Mouse (Mus musculus) neural tube, embryonic 12.5 days (tissue): ENCODE data around the gene Pih1d2. TPM values are rescaled to one million over a fixed set of nuclear protein-coding genes. Genes with fewer than 3 reads are reported as not detected.

Experiments
- ATAC-seq: fragments of 200-750 bp; cut with Nextera tagmentation; 2 replicates; pipeline ENCODE4 v1.8.0; 2017; ENCODE audit warnings: low read depth, mild to moderate bottlenecking, moderate TSS enrichment, moderate library complexity; ENCODE audit not compliant: low FRiP score
- H3K27ac ChIP-seq: fragments of 300-500 bp; sonication (generic); 2 replicates; pipeline ENCODE4 v1.5.1; 2016
- H3K27me3 ChIP-seq: fragments of 300-500 bp; sonication (generic); replicated peaks from 2 replicates; pipeline ENCODE4 v1.6.1; 2016; ENCODE audit warnings: mild to moderate bottlenecking
- H3K36me3 ChIP-seq: fragments of 300-500 bp; sonication (generic); 2 replicates; pipeline ENCODE4 v1.6.1; 2016; ENCODE audit warnings: mild to moderate bottlenecking
- H3K4me1 ChIP-seq: fragments of 300-500 bp; sonication (generic); 2 replicates; pipeline ENCODE4 v1.6.1; 2016
- H3K4me2 ChIP-seq: fragments of 300-500 bp; sonication (generic); replicated peaks from 2 replicates; pipeline ENCODE4 v1.6.1; 2016; ENCODE audit warnings: mild to moderate bottlenecking
- H3K4me3 ChIP-seq: fragments of 300-500 bp; sonication (generic); 2 replicates; pipeline ENCODE4 v1.5.1; 2016
- H3K9ac ChIP-seq: fragments of 300-500 bp; sonication (generic); 2 replicates; pipeline ENCODE4 v1.6.1; 2016; ENCODE audit warnings: mild to moderate bottlenecking
- H3K9me3 ChIP-seq: fragments of 300-500 bp; sonication (generic); 2 replicates; pipeline ENCODE4 v1.6.1; 2016; ENCODE audit warnings: mild to moderate bottlenecking
- WGBS: fragments of 180-500 bp; shearing (Covaris S2); methylation state at CpG from one replicate; pipeline ENCODE4 v1.1.7; 2016; 5-methylcytosine and 5-hydroxymethylcytosine counted together
- polyA plus RNA-seq: library from polyadenylated mRNA; unstranded; fragments of >200 nt; fragmentation: Nextera tagmentation; extraction: Ambion mirVana; gene quantifications from 2 replicates; pipeline ENCODE4 v1.2.1, GENCODE M21; 2016

Gene Pih1d2
- polyA plus RNA-seq, 1 experiment from 2014 or later: 8.5 TPM

DNA sequence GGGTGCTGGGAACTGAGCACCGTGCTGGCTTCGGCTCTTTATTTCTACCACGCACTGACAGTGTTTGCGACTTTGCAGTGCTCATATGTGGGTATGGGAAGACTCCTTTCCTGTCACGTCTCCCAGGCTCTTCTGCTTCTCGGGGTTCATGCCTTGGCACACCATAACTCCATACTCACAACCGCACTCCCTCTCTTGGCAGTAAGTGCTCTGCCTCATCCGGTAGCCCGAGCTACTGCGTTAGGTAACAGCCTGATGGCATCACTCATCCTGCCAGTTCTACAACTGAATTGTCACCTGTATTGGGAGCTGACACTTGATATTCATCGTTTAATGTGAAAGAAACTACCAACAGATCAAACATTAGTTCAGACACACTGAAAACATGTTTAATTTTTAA lies 17.1 kb downstream of the Pih1d2 start:
- H3K4me1 ChIP-seq: no peaks in the 10 kb centered on the region
- no peak overlapping the region for H3K4me2 ChIP-seq
- ATAC-seq: no peak
- H3K27ac ChIP-seq: no peak overlapping the region
- WGBS: 94% methylated on average over 11 of the region's 11 CpGs
- no peaks in the 10 kb centered on the region for H3K27me3 ChIP-seq
- H3K9ac ChIP-seq: no peak overlapping the region
- no peaks in the 10 kb centered on the region for H3K9me3 ChIP-seq
- H3K36me3 ChIP-seq: peaks cover 45% of the 10 kb centered on the region
- H3K4me3 ChIP-seq: no peak overlapping the region

DNA sequence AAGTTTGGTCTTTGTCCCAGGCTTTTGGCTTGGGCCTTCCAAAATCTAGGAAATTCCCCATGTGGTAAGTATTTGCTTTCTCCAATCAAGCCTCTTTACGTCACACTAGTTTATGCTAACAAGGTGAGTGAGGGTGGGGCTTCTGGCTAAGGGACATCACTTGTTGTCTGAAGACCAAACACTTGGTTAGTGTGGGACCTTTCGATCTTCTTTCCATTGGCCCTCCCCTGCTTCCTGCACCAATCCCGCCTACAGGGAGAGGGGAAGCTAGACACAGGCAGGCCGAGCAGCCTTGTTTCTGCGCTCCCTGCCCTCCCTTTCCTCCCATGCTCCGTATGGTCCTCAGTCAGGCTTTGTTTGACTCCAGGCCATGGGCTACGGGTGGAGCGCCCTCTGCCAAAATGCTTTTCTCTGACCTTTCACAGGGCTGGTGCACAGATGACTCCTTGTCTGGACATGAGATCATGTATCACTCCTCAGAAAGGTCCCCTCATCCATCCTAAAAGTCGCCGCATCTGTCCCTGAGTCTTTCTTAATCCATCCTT lies 29.8 kb downstream of the Pih1d2 start:
- no peak overlapping the region for H3K27ac ChIP-seq
- peaks cover 87% of the 10 kb centered on the region for H3K36me3 ChIP-seq
- H3K9ac ChIP-seq: no peak overlapping the region
- H3K4me2 ChIP-seq: no peak overlapping the region
- WGBS: 81% methylated on average over 10 of the region's 10 CpGs
- H3K4me3 ChIP-seq: no peak overlapping the region
- H3K9me3 ChIP-seq: no peaks in the 10 kb centered on the region
- no peaks in the 10 kb centered on the region for H3K27me3 ChIP-seq
- ATAC-seq: no peak
- no peaks in the 10 kb centered on the region for H3K4me1 ChIP-seq

DNA sequence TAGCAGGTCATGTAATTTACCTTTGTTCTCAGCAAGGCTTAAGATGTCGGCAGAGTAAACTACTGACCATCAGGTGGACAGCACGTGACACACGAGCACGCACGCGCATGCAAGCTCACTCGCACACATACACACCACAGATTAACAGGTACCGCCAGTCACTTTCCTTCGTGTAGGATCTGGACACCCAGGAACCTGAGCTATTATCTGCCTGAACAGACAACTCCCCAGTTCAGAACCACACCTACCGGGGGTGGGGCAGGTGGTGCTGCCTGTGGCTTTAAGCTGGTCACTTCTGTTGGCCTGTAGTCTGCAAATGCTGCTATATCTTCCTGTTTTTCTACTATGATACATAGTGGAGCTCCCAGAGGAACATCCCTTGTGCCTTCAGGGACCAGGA lies 33.4 kb downstream of the Pih1d2 start:
- H3K36me3 ChIP-seq: peaks cover 89% of the 10 kb centered on the region
- H3K27me3 ChIP-seq: no peaks in the 10 kb centered on the region
- H3K9me3 ChIP-seq: no peaks in the 10 kb centered on the region
- WGBS: 95% methylated on average over 10 of the region's 10 CpGs
- H3K4me2 ChIP-seq: no peak overlapping the region
- no peak overlapping the region for H3K27ac ChIP-seq
- H3K4me1 ChIP-seq: no peaks in the 10 kb centered on the region
- H3K4me3 ChIP-seq: no peak overlapping the region
- no peak for ATAC-seq
- H3K9ac ChIP-seq: no peak overlapping the region

DNA sequence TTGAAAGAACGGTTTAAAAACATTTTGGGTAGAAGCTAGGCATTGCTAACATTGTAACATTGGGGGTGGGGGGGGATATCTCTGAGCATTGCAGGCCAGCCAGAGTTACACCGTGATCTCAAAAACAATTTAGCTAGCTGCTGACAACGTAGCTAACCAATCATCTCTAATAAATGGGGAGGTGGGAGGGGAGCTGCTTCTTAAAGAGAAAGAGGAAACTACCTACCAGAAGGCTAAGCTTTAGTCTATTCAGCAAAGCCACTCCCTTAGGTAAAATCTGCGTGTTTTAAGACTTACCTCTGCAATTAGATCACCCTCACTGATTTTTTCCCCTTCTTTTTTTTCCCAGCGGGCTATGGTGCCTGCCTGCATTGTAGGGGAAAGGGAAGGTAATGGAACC lies 41.3 kb downstream of the Pih1d2 start:
- peaks cover 30% of the 10 kb centered on the region for H3K36me3 ChIP-seq
- H3K4me1 ChIP-seq: peaks cover 8% of the 10 kb centered on the region
- H3K4me2 ChIP-seq: peak overlapping the region; percentile 68
- H3K27me3 ChIP-seq: no peaks in the 10 kb centered on the region
- 32% methylated on average over 5 of the region's 5 CpGs for WGBS
- peak overlapping the region; percentile 92 for H3K4me3 ChIP-seq
- no peak overlapping the region for H3K27ac ChIP-seq
- H3K9ac ChIP-seq: peak overlapping the region; percentile 90
- no peaks in the 10 kb centered on the region for H3K9me3 ChIP-seq
- no peak for ATAC-seq

DNA sequence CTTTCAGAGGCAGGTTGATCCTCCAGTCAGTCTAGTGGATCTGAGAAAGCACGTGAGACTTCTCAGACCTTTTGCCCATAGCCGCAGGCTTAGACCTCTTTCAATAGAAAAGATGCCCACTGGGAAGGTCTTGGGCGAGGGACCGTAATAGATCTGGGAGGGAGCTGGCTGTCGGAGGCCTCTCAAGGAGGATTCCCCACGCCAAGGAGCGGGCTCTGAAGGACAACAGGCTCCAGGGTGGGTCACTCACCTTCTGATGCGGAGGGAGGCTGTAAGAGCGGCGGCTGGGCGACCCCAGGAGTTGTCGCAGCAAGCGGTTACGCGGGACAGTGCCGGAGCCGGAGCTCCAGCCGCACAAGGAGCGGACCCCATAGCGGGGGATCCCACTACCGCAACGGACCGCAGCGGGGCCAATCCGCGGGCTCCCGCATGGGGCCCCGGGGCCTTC lies 41.8 kb downstream of the Pih1d2 start:
- H3K9ac ChIP-seq: peak overlapping the region; percentile 90
- H3K4me2 ChIP-seq: peak overlapping the region; percentile 68
- peak overlapping the region; percentile 92 for H3K4me3 ChIP-seq
- H3K27me3 ChIP-seq: no peaks in the 10 kb centered on the region
- H3K36me3 ChIP-seq: peaks cover 25% of the 10 kb centered on the region
- WGBS: 0% methylated on average over 28 of the region's 28 CpGs
- ATAC-seq: no peak
- H3K4me1 ChIP-seq: peaks cover 8% of the 10 kb centered on the region
- no peaks in the 10 kb centered on the region for H3K9me3 ChIP-seq
- H3K27ac ChIP-seq: peak overlapping the region; percentile 53

DNA sequence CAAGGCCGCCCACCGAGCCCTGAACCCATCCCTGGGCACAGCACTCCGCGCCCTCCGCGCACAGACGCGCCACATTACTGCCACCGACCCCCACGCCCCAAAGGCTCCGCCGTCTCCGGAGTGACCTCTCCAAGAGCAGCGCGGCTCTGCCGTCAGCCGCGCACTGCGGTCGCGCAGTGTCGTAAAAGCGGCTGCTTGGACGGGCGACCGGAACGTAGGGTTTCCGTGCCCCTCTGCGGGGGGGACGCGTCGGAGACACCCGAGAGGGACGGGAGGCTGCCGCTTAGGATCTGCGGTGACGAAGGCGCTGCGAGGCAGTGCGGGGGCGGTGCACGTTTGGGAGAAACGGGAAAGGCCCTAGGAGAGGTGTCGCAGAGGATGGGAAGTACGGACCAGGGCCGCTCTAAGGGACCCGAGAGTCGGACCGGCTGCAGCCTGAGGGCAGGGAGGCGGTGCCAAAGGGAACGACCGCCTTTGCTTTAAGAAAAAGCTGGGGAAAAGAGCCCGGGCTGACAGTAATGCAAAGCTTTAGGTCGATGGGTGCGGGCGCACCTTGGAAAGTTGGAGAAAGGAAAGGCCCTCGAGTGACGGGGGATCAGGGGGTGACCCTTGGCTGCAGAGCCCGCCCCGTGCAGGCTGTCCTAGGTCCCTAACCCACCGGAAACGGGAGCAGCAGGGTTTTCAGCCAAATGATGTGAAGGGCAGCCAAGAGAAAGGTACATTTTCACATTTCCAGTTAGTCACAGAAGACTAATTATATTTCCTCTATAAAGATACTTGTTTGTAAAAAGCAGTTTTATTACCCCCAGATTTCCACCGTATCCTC lies 42.5 kb downstream of the Pih1d2 start, which contains the start of gene Dlat:
TSS of gene Dlat (minus strand) at position 389 of the 826 bp plus-strand sequence.
- Histone ChIP-seq H3K9me3 (no peaks in the 10 kb centered on the region), H3K36me3 (peaks cover 20% of the 10 kb centered on the region), H3K4me3 (peak within 1 kb of the TSS; percentile 92), H3K4me2 (peak within 1 kb of the TSS; percentile 68), H3K27me3 (no peaks in the 10 kb centered on the region), H3K27ac (peak within 1 kb of the TSS; percentile 53), H3K4me1 (peaks cover 8% of the 10 kb centered on the region), H3K9ac (peak within 1 kb of the TSS; percentile 90)
- under 1% methylated on average over 63 of the region's 63 CpGs for WGBS
- peak; percentile 89 for ATAC-seq

DNA sequence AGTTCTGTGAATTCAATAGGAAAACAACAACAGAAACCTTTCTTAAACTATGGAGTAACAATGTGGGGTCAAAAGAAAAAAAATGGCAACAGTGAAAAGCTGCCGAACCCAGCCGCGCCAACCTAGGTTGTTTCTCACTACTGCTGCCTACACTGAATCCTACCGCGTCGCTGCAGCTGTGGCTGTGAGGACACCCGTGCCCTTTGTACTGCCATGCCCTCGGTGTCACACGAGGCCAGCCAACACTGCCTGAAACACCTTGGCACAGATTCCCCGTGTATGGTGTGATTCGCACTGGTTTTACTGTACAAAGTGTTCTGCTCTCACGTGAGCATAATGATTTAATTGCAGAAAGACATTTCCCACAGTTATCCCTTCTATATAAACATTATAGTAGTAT lies 43.3 kb downstream of the Pih1d2 start:
- no peak overlapping the region for H3K27ac ChIP-seq
- H3K4me2 ChIP-seq: peak overlapping the region; percentile 68
- peak overlapping the region; percentile 92; the same call in 1 of the 2 replicates for H3K4me3 ChIP-seq
- H3K9ac ChIP-seq: no peak overlapping the region; the same call in 1 of the 2 replicates
- no peak for ATAC-seq
- WGBS: 23% methylated on average over 12 of the region's 12 CpGs
- no peaks in the 10 kb centered on the region for H3K9me3 ChIP-seq
- no peaks in the 10 kb centered on the region for H3K27me3 ChIP-seq
- H3K36me3 ChIP-seq: peaks cover 23% of the 10 kb centered on the region
- H3K4me1 ChIP-seq: peaks cover 8% of the 10 kb centered on the region

DNA sequence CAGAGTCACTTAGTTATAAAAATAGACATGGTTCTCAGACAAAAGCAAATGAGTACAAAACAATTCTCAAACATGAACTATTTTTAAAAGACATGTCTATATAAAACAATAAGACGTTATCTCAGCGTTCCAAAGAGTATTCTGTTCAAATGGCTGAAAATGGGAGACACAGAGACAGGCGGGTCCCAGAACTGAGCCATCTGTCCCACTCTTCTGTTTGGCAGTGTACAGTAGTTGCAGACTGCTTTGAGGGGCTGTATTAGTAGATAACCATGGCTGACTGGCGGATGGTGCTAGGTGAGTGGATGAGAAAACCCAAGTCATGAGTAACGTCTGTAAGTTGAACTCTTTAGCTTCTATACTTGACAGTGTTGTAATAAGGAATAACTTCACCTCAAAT lies 47.7 kb downstream of the Pih1d2 start:
- Histone ChIP-seq H3K4me1 (no peaks in the 10 kb centered on the region), H3K9me3 (no peaks in the 10 kb centered on the region), H3K4me2 (no peak overlapping the region), H3K36me3 (peaks cover 39% of the 10 kb centered on the region), H3K9ac (no peak overlapping the region), H3K27me3 (no peaks in the 10 kb centered on the region), H3K27ac (no peak overlapping the region), H3K4me3 (no peak overlapping the region)
- 87% methylated on average over 5 of the region's 5 CpGs for WGBS
- no peak for ATAC-seq

DNA sequence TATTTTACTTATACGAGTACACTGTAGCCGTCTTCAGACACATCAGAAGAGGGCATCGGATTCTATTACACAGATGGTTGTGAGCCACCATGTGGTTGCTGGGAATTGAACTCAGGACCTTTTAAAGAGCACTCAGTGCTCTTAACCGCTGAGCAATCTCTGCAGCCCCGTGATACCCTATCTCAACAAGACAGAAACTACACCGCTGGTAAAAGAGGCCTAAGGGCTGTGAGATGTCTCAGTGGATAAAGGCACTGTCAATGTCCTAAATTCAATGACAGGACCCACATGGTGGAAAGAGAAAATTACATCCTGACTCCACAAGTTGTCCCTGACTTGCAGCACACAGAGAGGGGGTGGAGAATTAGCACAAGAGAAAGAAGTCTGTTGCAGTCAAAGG lies 49.3 kb downstream of the Pih1d2 start:
- H3K4me1 ChIP-seq: no peaks in the 10 kb centered on the region
- no peak for ATAC-seq
- H3K9me3 ChIP-seq: no peaks in the 10 kb centered on the region
- H3K4me2 ChIP-seq: no peak overlapping the region
- peaks cover 39% of the 10 kb centered on the region for H3K36me3 ChIP-seq
- no peaks in the 10 kb centered on the region for H3K27me3 ChIP-seq
- H3K9ac ChIP-seq: no peak overlapping the region
- no peak overlapping the region for H3K4me3 ChIP-seq
- WGBS: 85% methylated on average over 6 of the region's 6 CpGs
- no peak overlapping the region for H3K27ac ChIP-seq

DNA sequence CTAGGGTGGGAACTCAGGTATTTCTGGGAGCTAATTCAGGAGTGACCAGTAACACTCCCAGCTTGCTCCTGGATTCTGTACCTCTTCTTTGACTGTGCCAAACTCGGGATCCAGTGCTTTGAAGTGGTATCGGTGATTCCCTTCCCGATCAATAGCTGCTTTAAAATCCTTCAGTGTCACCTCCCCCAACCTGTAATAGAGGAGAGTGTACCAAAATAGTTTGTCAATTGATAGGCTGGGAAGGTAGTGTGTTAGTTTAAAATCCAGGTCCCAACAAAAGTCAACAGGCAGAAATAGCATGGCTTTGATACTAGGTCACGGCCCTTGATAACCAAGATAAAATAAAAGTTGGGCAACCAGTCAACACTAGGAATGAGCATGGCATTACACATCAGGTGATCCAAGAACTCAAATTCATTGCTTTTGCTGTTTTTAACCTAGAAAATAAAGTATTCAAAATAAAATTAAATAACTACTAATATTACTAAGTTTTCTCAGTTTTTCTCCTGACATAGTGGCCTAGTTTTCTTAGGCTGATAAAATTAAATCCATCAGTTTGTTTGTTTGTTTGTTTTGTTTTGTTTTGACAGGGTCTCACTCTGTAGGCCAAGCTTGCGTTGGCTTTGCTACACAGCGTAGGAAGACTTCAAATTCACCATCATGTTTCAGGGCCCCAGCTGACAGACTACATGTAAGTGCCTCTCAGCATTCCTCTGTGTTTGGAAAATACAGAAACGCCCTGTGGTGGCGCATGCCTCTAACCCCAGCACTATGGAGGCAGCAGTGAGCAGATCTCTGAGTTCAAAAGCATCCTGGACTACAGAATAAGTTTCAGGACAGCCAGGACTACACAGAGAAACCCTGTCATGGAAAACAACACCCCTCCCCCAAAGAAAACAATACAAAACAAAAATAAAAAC lies 50.7 kb downstream of the Pih1d2 start:
- no peaks in the 10 kb centered on the region for H3K27me3 ChIP-seq
- no peaks in the 10 kb centered on the region for H3K9me3 ChIP-seq
- WGBS: 85% methylated on average over 8 of the region's 8 CpGs
- H3K9ac ChIP-seq: no peak overlapping the region
- ATAC-seq: no peak
- no peak overlapping the region for H3K4me3 ChIP-seq
- H3K4me1 ChIP-seq: no peaks in the 10 kb centered on the region
- H3K27ac ChIP-seq: no peak overlapping the region
- peaks cover 39% of the 10 kb centered on the region for H3K36me3 ChIP-seq
- no peak overlapping the region for H3K4me2 ChIP-seq

DNA sequence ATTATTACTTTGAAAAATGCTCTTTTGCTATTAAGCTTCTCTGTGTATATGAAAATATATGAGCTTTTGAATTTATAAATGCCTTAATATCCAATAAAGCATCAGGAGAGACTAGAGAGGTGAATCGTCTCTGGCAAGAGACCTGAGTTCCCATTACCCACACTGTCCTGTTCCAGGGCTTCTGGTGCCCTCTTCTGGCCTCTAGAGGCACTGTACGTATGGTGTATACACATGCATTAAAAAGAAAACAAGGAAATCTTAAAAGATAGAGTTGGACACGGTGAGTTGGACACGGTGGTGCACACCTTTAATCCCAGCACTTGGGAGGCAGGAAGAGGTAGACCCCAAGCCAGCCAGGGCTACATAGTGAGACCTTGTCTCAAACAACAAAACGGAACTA lies 53.6 kb downstream of the Pih1d2 start:
- H3K9me3 ChIP-seq: no peaks in the 10 kb centered on the region
- 42% methylated on average over 5 of the region's 5 CpGs for WGBS
- H3K4me2 ChIP-seq: no peak overlapping the region
- no peak overlapping the region for H3K4me3 ChIP-seq
- peaks cover 29% of the 10 kb centered on the region for H3K36me3 ChIP-seq
- H3K27ac ChIP-seq: no peak overlapping the region
- H3K27me3 ChIP-seq: no peaks in the 10 kb centered on the region
- no peak overlapping the region for H3K9ac ChIP-seq
- ATAC-seq: no peak
- no peaks in the 10 kb centered on the region for H3K4me1 ChIP-seq
